Mouse (Mus musculus) heart, postnatal 10 days (tissue): ENCODE results near the gene Nemf. TPM values are rescaled to one million over a fixed set of nuclear protein-coding genes. Genes with fewer than 3 reads are reported as not detected.
A peak's percentile ranks its signal among the peaks of the same experiment; 100 is the strongest.
"Not testable (repeated sequence)": the region's sequence is repeated elsewhere in the genome, so short reads cannot be mapped to it uniquely, and the experiment has no call there.

Experiments
- DNase-seq, 2 experiments: peaks; one replicate each; pipeline ENCODE4 v3.0.0; 2021
- intact Hi-C: fragments of 180-260 bp; cut with DNase I; formaldehyde crosslinking; loops from one replicate; pipeline ENCODE4 v1.15.1; 2025
- total RNA-seq, 2 experiments: library from RNA; stranded (reverse); gene quantifications; 2 replicates each; pipeline ENCODE4 v1.2.3; 2021

Nemf gene
- total RNA-seq, result 10 to 100 TPM; 29.1 to 32.4 TPM

DNA sequence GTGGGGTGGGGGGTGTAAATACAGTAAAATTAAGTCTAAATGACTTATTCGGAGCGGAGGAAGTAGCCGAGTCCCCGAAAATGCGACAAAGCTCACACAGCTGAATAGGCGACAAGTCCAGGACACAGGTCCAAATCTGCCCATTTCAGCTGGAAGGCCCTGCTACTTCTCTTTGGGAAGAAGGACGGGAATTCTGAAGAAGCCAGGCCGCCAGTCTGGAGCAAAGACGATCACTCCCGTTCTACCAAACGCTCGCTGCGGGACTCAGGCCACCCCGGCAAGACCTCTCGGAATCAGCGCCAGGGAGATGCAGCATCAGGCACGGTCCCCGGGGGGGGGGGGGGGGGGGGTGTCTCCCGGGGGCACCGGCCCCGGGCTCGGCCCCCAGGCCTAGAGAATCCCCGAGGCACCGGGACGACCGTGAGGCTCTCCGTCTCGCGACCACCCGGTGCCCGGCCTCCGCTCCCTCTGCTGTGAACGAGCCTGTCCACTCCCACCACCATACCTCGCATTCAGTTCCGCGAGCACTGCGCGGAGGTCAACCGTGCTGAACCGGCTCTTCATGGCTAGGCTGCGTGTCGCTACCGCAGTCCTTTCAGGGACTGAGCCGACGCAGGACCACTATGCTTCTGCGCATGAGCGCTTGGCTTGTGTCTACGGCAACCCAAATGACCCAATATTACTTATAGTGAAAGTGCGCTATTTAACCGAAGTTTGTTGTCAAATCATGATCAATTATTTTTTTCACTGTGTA, at the start of gene Nemf:
TSS of gene Nemf (minus strand) at position 620 of the 754 bp plus-strand sequence.
- intact Hi-C loops, result no loop called here
- peak; percentile 90 for DNase-seq

DNA sequence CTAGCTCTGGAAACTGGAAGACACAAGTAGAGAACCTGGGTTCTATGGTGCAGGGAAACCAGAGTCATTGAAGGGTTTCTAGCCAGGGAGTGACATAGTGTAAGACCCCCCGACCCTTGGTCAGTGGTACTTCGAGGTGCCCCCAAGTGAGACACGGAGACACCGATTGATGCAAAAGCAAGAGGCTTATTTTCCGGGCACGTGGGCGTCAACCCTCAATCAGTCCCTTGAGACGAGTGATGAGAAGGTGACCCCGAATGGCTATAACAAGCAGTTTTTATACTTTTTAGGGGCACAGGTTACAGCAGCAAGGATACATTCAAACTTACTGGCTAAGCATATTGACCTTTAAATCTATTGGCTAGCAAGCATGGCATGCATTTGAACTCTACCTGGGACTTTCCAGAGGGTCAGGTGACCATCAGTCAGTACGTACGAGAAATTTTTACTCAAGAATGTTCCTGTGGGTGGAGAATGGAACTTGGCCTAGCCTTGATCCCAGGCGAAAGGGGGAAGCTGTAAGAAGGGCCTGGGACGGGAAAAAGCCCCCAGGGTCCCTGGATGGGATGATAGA, 45.7 kb upstream of the Nemf start:
- DNase-seq, result no peak
- intact Hi-C loops, result no loop called here

DNA sequence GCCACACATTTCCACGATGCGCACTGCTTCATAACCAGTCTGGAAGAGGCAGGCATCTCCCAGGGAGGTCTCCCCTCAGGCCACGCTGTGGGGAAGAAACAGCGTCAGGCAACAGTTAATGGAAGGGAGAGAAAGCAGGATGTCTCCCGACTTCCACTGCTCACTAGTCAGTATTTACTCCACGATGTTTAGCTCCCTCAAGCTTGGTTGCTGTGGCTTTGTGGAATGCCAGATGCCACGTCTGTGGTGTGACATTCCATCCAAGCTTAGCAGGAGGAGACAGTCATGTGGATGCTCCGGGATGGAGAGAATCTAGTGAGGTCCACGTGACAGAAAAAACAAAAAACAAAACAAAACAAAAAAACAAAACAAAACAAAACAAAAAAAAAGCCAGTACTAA, 45.1 kb upstream of the Nemf start:
- no peak for DNase-seq
- intact Hi-C loops, result no loop called here

DNA sequence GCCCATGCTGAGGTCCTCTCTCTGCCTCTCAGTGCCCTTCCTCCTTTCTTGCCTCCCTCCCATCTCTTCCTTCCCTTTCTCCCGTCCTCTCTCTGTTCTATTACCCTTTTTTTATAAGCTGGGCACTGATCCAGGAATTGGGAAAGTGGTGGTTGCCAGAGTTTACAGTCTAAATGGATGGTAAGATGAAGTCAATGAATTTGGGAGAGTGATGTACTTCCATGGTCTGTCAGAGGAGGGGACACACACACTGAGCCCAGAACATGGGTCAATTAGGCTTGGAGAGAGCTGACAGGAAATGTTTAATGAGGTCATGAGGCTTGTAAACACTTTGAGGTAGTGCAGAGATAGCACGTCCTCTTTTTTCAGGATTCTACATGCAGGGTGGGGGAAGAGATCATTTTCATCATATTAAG, 43.9 kb upstream of the Nemf start:
- DNase-seq, result no peak
- intact Hi-C loops, result no loop called here

DNA sequence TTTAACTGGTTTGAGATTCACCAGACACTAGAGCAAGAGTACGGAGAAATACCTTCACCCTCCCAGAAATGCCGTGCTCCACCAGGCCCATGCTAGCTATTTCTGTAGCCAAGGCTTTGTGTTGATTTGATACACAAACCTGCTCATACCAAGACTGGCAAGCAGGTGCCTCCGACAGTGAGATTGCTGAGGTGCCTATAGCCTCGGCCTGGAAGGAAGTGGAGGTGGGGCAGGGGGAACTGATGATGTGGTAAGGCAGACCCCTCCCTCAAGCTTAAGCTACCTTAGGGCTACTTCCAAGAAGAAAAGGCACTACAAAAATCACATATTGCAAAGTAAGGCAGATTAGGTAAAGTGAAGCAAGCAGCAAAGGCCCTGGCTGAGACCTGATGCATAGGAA, 43.4 kb upstream of the Nemf start:
- intact Hi-C loops, result no loop called here

DNA sequence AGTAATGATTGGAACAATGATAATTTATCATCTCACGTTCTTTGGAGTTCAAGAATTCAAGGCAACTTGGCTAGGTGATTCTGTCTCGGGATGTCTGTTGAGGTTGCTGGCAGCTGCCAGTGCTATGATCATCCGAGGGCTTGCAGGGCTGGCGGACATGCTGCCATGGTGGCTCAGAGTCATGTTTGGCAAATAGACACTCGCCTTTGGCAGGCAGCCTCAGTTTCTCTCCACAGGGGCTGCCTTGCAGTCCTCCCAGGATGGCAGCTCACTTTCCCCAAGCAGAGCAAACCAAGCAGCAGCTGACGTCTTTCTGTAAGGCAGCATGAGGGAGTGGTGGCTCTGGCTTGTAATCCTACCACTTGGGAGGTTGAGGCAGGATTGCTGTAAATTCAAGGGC, 37.5 kb upstream of the Nemf start:
- intact Hi-C loops, result no loop called here
- DNase-seq, result no peak

More for the DNA sequence above, 43.4 kb upstream of the Nemf start:
- no peak for DNase-seq

DNA sequence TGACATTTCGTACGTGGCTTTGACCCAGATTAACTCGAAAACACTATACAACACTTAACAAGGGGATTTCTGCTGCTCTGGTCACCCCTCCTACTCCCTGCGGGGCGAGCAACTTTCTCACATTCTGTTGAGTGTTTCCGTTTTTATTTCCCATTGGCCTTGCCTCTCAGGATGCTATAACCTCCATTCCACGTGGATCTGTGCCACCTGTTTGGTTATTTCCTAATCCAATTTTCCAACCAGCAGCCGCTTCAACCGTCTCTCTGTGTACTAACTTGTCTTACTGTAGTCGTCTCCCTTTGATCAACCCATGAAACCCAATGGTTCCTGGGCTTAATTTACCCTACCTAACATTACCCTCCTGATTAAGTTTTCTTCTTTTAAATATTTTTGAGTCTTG, 36.1 kb upstream of the Nemf start:
- intact Hi-C loops, result no loop called here
- DNase-seq, result no peak

DNA sequence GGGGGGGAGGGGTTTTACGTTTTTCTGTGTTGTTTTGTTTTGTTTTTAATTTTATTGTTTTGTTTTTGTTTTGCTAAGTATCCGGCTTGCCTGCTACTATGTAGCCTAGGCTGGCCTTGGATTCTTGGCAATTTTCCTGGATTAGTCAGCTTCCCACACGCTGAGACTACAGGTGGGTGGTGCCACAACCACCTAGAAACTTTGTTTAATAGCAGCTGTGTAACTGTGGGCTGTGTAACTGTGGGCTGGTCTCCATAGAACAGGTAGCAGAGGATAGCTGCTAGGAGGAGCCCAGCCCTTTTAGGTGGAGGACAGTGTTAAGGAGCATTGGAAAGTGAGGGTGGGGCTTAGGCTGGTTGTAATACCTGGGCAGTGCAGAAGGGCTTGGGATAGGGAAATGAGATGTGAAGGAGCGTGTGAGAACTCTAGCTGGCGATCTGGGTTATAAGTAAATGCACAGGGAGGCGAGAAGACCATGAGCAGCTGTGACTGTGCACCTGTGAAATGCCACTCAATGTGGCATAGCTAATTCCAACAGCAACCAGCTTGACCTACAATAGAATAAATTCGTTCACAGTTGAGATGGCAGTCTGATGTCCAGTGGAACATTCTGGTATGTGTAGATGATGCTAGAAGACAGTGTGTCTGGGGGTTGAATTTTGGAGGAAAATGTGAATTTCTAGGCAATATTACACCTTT, 33.2 kb upstream of the Nemf start:
- intact Hi-C loops, result no loop called here

DNA sequence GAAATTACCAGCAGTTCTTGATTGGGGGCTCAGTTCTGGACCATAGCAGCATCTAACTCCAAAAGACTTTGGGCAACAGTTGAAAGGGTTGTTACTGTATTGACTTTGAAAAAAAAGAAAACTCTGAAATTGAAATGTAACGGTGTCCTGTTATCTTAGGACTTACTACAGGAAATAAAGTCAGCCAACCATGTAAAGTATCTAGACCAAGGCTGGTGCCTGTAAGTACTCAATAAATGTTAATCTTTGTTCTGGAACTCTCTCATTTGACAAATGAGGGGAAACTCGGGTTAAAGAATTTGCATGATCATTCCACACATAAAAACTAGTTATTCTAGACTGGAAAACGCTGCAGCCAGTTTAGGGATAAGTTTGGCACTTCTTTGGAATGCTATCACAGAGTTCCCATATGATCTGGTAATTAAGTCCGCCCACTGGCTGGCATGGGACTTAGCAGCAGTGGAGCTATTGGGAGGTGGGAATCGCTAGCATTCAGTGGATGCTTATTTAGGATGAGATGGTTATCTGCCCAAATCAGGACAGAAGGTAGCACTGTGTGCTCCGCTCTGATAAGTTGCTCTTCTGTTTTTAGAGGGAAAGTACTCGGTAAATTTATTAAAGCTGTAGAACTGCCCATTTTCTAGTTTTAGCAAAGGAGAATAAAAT, 32.4 kb upstream of the Nemf start:
- intact Hi-C loops, result no loop called here
- no peak for DNase-seq

More for the DNA sequence above, 33.2 kb upstream of the Nemf start:
- DNase-seq, result no peak

DNA sequence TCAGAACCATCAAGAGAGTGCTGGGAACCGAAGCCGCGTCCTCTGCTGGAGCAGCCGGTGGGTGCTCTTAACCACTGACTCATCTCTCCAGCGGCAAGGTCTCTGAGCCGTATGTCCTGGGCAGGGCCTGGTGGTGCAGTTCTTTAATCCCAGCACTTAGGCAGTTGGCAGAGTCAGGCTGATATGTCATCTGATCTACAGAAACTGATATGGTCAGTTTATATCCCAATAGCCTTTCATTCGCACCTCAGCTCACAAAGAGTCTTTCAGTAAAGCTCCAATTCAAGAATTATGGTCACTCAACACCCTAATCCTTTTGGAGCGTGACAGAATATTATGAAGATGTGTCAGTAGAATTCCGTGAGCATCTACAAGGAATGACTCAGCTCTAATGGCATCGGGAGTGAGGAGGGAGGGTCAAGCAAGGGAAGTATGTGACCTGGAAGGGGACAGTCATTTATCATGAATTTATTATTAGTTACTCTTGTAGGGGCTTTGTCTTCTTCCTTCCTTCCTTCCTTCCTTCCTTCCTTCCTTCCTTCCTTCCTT, 31.4 kb upstream of the Nemf start:
- DNase-seq, result no peak
- intact Hi-C loops, result no loop called here

DNA sequence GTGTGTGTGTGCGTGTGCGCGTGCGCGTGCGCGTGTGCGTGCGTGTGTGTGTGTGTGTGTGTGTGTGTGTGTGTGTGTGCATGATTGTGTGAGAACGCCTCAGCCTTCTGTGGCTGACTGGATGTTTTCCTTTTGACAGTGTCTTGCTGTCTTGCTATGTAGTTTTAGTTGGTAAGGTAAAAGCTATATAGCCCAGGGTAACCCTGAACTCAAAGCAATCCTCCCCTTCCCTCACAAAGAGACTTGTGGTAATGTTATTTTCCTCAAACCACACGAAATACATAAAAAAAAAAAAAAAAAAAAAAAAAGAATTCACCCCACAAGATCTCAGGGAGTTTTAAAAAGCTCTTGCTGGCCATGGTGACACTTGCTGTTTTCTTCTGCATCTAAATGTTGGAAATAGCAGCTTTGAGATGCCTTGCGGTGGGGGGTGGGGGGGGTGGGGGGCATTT, 29.3 kb upstream of the Nemf start:
- intact Hi-C loops, DNase-seq: not testable (repeated sequence)

DNA sequence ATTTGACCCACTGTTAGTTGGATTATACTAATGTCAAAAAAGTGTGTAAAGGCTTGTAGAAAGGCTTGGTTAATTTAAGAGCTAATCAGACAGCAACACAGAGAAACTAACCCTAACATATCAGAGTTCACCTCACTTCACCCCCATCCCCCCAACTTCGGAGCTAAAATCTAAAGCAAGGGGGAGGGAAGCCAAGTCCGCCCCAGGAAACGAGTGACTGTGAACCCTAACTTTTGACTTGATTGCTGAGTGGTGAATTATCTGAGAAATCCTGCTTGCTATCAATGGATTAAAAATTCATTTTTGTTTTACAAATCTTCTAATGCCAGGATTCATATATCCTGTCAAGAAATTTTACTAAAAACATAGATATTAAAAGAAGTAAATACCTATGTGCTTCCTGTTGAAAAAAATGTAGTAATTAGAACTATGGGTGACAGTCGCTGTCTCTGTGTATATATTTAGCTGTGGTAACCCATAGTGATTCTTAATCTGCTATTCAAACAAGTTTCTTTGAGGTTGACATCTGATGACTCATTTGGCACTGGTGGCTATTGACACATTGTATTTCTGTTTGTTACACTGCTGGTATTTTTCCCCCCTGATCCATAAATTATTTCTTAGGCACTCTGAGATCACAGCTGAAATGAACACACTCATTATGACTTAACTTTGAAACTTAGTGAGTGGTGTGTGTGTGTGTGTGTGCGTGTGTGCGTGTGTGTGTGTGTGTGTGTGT, 28.7 kb upstream of the Nemf start:
- intact Hi-C loops, result no loop called here
- no peak for DNase-seq

DNA sequence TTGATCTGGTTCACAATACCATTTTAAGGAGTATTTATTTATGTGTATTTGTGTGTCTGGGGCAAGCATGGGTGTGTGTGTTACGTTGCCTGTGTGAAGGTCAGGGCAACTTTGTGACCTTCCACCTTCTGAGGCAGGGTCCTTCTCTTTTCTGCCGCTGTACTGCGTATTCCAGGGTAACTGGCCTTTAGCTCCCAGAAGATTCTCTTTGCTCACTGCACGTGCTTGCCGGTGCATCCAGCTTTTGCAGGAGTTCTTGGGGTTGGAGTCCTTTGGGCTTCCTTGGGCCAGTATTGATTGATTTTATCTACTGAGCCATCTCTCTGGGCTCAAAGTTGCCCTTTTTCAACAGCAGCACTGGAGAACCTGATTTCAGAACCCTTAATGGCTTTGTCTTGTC, 27.6 kb upstream of the Nemf start:
- no peak for DNase-seq
- intact Hi-C loops, result no loop called here

DNA sequence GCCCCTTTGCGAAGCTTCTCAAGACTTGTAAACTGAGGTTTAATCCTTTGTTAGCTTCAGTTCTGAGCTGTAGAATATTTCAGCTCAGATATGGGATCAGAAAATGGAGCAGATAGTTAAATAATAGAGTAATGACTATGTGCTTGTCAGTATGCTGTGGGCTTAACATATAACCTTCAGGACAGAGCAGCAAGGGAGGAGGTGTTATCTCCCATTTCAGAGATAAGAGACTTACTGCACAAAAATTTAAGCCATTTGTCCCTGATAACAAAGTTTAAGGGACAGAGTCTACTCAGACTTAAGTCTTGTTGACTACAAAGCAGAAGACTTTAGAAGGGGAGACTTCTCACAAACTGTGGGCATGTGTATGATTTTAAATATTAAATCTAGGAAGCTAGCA, 25.9 kb upstream of the Nemf start:
- no peak for DNase-seq
- intact Hi-C loops, result no loop called here

DNA sequence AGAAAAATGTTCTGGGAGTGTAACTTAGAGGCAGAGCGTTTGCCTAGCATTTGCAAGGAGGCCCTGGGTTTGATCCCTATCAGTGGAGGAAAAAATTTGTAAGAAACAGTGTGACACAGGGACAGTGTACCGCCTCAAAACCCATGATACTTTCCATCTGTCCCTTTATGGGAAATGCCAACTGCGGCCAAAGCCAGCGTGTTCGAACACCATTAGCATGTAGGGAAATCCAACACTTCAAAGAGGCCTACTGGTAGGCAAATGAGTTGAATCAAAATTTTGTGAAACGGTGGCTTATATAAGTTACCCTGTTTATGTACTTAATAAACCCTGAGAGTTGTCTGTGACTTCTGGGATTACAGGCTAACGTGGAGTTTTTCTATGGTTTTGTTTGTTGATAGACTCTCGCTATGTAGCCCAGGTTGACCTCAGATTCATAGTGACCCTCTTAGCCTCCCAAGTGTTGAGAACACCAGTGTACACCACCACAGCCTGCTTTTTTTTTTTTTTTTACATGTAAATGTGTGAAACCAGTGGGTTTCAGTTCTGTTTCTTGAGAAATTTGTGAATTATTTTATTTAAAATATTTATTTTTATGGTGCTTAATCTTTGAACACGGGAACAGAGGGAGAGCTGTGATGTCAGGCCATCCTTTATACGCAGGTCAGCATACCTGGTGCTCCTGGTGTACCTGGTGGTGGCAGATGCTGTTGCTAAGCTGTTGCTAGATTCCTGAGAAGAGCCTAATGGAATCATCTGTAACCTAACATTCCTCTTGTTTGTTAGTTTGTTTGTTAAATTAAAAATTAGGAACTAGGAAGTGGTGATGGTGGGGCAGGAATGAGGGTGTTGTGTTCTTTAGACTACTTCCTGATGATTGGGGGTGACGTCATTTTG, 21.8 kb upstream of the Nemf start:
- intact Hi-C loops, result loop anchor here (10.0 kb wide), 1 partner anchor 116 kb away; no protein-coding TSS in a partner anchor
- no peak for DNase-seq

DNA sequence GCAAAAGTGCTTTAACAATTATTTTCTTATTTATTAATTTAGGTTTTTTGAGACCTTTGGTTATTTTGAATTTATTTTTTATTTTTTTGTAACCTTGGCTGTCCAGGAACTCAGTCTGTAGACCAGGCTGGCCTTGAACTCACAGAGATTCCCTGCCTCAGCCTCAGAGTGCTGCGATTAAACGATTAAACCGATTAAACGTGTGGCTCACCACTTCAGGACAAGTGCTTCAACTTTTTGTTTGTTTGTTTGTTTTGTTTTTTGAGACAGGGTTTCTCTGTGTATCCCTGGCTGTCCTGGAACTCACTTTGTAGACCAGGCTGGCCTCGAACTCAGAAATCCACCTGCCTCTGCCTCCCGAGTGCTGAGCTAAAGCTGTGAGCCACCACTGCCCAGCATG, 20.7 kb upstream of the Nemf start:
- intact Hi-C loops, result loop anchor here (10.0 kb wide), 1 partner anchor 117 kb away; no protein-coding TSS in a partner anchor
- not testable (repeated sequence) for DNase-seq

DNA sequence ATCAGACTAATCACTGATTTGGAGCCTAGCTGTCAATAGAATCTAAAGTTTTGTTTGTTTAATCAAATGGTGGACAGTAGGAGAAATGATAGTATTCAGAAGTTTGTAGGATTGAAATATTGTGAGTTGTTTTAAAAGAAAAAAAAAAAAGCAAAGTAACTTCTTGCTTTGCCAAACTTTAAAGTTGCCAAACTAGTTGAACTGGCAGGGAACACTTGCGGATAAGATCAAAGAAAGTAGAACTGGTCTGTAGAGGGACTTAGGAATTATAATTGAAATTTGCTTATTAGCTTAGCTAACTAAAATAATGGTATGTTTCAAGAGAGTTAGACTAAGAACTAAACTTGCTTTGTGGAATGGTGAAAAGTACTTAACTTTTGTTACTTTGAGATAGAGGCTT, 20.2 kb upstream of the Nemf start:
- intact Hi-C loops, result loop anchor here (10.0 kb wide), 1 partner anchor 118 kb away; no protein-coding TSS in a partner anchor

DNA sequence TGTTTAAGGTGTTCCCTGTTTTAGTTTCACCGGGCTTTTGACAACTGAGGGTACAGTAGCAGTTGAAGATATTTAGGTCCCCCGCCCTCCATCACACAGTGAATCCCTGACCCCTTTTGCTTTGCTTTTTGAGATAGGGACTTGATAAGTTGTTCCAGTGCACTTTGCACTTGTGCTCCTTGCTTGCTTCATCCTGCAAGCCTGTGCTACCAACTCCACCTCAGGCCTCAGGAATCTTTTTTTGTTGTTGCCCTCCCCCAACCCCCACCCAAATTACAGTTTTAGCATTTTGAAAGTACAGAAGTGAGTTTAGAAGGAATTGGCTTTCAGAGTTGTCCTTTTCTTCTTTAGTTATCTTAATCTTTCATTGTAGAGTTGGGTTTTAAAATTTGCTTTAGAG, 19.2 kb upstream of the Nemf start:
- intact Hi-C loops, result loop anchor here (10.0 kb wide), 1 partner anchor 119 kb away; no protein-coding TSS in a partner anchor
- no peak for DNase-seq

More for the DNA sequence above, 20.2 kb upstream of the Nemf start:
- no peak for DNase-seq
